Mouse (Mus musculus) cerebellum, postnatal 25 days (tissue): ENCODE measurements around the gene Tspear.
A peak's percentile ranks its signal among the peaks of the same experiment; 100 is the strongest.
"Not testable (repeated sequence)": the region's sequence is repeated elsewhere in the genome, so short reads cannot be mapped to it uniquely, and the experiment has no call there.

ENCODE experiments used
- DNase-seq, 2 experiments: peaks; one replicate each; pipeline ENCODE4 v3.0.0; 2021; ENCODE audit warnings: mixed read lengths in 2 of 2

Gene Tspear

DNA sequence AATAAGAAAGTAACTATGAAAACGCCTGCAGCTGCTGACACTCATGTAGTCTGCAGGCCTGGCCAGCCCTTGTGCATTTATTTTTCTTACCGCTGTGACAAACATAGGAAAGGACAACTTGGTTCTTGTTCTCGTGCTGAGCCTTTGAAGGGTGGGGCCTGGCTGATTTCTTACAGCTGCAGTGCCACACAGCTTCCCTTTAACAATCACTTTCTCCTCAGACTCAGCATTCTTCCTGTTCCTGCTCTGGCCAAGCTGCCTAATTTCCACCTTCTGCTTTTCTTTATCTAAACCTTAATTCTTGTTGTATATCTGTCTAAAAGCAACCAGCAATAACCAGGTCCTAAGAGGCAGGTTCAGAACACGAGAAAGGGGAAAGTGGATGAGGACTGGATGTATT lies 27.4 kb downstream of the Tspear start:
- no peak for DNase-seq

- no peak for DNase-seq
These were observed 29.1 kb downstream of the Tspear start, which contains the start of gene Gm10142 for GRCm38 (mm10) chr10:77715507-77715906. Gm10142 (plus strand) TSS chr10:77715807.

GRCm38 (mm10) chr10:77720299-77720698 lies 33.9 kb downstream of the Tspear start, which contains the start of gene Krtap12-1:
Krtap12-1 (plus strand) TSS chr10:77720599.
- DNase-seq: not testable (repeated sequence)

- DNase-seq: no peak
These were observed 38.5 kb downstream of the Tspear start for GRCm38 (mm10) chr10:77724855-77725254.

DNA sequence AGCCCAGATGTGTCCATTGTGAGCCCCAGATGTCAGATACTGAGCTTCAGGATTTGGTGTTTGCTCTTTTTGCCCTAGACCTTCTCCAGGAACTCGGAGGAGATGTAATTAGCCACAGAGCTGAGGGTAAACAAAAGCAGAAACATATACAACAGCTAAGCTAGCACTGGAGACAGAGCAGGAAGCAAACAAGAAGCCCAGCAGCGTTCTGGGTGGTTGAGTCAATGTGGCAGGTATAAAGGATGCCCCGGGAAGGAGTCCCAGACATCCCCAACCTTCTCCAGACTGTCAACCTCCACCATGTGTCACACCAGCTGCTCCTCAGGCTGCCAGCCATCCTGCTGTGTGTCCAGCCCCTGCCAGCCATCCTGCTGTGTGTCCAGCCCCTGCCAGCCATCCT lies 39.8 kb downstream of the Tspear start, which contains the start of gene Gm10100:
Gm10100 (plus strand) TSS at position 301 of the 400 bp plus-strand sequence.
- peak in 1 of 2 experiments; percentile 10 for DNase-seq

DNA sequence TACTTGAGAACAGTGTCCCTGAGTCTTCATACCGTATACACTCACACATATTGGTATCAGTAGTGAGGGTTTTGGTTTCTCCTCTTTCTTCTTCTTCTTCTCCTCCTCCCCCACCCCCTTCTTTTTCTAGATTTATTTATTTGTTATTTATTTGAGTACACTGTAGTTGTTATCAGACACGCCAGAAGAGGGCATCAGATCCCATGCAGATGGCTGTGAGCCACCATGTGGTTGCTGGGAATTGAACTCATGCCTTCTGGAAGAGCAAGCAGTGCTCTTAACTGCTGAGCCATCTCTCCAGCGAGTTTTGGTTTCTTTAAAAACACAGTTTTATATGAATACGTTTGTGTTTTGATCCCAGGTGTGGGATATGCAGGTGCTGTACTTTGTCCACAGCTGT lies 41.9 kb downstream of the Tspear start:
- no peak for DNase-seq

GRCm38 (mm10) chr10:77729241-77729640 lies 42.9 kb downstream of the Tspear start:
- DNase-seq: peak in 1 of 2 experiments; percentile 7

GRCm38 (mm10) chr10:77735928-77736327 lies 49.6 kb downstream of the Tspear start:
- no peak for DNase-seq

- DNase-seq: no peak
These were observed 52.6 kb downstream of the Tspear start for GRCm38 (mm10) chr10:77738929-77739328.

GRCm38 (mm10) chr10:77741924-77742688 lies 55.7 kb downstream of the Tspear start, which contains the start of gene Gm18596:
Gm18596 (minus strand) TSS chr10:77742638.
- DNase-seq: peak; percentile 10 to 28

GRCm38 (mm10) chr10:77750686-77751085 lies 64.3 kb downstream of the Tspear start:
- DNase-seq: peak; percentile 14 to 32

DNA sequence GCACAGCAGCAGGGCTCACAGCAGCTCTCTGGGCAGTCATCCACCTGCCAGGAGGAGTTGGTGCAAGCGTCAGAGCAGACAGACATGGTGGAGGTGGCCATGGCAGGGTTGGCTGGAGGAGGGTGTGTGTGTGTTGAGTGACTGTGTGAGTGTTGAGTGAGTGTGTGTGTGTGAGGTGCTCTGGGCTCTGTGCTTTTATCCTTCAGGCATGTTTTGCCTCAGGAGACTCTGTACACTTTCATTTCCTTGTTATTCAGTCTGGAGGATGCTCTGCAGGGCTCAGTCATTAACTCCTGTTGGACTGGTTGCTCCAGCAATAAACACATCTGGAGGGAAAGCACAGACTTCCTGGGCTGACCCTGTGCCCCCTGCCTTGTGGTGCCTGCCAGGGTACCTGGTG lies 64.9 kb downstream of the Tspear start, which contains the start of gene Gm9736:
Gm9736 (minus strand) TSS at position 101 of the 400 bp plus-strand sequence.
- not testable (repeated sequence) for DNase-seq

GRCm38 (mm10) chr10:77752312-77752711 lies 65.9 kb downstream of the Tspear start:
- not testable (repeated sequence) for DNase-seq

DNA sequence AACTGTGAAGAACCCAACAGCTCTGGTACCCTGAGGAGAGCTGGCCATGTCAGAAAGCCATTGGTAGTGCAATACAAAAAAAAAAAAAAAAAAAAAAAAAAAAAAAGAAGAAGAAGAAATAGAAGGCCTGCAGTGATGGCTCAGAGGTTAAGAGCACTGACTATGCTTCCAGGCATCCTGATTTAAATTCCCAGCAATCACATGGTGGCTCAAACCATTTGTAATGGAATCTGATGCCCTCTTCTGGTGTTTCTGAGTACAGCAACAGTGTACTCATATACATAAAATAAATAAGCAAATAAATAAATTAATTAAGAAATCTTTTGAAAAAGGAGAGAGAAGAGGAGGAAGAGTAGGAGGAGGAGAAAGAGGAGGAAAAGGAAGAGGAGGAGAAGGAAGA lies 67.1 kb downstream of the Tspear start:
- no peak for DNase-seq

- not testable (repeated sequence) for DNase-seq
These were observed 73.2 kb downstream of the Tspear start, which contains the start of gene Gm3233 for GRCm38 (mm10) chr10:77759582-77759981. Gm3233 (minus strand) TSS chr10:77759682.

GRCm38 (mm10) chr10:77769727-77770126 lies 83.4 kb downstream of the Tspear start:
- no peak for DNase-seq

DNA sequence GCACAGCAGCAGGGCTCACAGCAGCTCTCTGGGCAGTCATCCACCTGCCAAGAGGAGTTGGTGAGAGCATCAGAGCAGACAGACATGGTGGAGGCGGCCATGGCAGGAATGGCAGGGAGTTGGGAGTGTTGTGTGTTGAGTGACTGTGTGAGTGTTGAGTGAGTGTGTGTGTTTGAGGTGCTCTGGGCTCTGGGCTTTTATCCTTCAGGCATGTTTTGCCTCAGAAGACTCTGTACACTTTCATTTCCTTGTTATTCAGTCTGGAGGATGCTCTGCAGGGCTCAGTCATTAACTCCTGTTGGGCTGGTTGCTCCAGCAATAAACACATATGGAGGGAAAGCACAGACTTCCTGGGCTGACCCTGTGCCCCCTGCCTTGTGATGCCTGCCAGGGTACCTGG lies 84.9 kb downstream of the Tspear start, which contains the start of gene Gm3238:
Gm3238 (minus strand) TSS at position 101 of the 400 bp plus-strand sequence.
- DNase-seq: not testable (repeated sequence)

DNA sequence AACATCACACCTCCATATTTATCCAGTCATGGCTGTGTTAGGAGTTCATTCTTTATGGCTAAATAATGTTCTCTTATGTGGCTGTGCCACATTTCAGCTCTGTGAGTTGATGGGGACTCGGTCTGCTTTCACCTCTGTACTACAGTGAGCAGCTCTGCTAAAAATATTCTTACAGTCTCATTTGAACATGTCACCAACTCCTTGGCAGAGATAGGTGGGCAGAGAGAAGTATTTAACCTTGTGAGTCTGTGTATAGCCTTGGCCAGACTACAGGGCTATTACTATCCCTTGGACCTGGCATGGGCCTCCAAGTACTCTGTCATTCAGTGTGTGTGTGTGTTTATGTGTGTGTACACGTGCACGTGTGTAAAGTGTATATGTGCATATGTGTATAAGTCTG lies 85.8 kb downstream of the Tspear start:
- DNase-seq: not testable (repeated sequence)

DNA sequence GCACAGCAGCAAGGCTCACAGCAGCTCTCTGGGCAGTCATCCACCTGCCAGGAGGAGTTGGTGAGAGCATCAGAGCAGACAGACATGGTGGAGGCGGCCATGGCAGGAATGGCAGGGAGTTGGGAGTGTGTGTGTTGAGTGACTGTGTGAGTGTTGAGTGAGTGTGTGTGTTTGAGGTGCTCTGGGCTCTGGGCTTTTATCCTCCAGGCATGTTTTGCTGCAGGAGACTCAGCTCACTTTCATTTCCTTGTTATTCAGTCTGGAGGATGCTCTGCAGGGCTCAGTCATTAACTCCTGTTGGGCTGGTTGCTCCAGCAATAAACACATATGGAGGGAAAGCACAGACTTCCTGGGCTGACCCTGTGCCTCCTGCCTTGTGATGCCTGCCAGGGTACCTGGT lies 90.5 kb downstream of the Tspear start, which contains the start of gene Gm7138:
Gm7138 (minus strand) TSS at position 101 of the 400 bp plus-strand sequence.
- DNase-seq: not testable (repeated sequence)

DNA sequence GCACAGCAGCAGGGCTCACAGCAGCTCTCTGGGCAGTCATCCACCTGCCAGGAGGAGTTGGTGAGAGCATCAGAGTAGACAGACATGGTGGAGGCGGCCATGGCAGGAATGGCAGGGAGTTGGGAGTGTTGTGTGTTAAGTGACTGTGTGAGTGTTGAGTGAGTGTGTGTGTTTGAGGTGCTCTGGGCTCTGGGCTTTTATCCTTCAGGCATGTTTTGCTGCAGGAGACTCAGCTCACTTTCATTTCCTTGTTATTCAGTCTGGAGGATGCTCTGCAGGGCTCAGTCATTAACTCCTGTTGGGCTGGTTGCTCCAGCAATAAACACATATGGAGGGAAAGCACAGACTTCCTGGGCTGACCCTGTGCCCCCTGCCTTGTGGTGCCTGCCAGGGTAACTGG lies 96.1 kb downstream of the Tspear start, which contains the start of gene Gm3250:
Gm3250 (minus strand) TSS at position 101 of the 400 bp plus-strand sequence.
- not testable (repeated sequence) for DNase-seq

DNA sequence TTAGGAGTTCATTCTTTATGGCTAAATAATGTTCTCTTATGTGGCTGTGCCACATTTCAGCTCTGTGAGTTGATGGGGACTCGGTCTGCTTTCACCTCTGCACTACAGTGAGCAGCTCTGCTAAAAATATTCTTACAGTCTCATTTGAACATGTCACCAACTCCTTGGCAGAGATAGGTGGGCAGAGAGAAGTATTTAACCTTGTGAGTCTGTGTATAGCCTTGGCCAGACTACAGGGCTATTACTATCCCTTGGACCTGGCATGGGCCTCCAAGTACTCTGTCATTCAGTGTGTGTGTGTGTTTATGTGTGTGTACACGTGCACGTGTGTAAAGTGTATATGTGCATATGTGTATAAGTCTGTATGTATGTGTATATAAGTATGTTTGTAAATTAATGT lies 97.0 kb downstream of the Tspear start:
- not testable (repeated sequence) for DNase-seq

GRCm38 (mm10) chr10:77787876-77788275 lies 101.5 kb downstream of the Tspear start, which contains the start of gene Gm7137:
Gm7137 (minus strand) TSS chr10:77788200.
- DNase-seq: not testable (repeated sequence)

DNA sequence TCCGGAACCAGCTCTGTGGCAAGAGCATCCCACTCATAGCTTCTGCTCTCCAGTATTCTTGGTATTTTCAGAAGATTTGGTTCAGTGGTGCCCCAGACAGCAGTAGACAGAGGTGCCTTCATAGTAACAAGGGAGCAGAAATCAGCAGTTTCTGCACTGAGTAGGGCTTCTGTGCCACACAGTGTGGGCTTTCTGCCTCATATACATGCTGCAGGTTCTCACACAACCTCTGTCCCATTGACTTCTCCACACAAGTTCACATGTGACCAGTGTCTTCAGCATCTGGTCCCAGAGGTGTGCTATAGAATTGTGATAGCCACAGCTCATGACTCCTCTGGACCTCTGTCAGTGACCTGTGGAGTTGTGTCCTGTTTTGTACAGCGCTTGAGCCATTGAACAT lies 102.3 kb downstream of the Tspear start:
- DNase-seq: no peak

- no peak for DNase-seq
These were observed 108.6 kb downstream of the Tspear start, which contains the start of gene Gm9639 for GRCm38 (mm10) chr10:77794976-77795375. Gm9639 (minus strand) TSS chr10:77795076.
